Mouse (Mus musculus) heart, adult 2 months (tissue): Measurements from ENCODE around the gene Kalrn. TPM values are rescaled to one million over a fixed set of nuclear protein-coding genes. Genes with fewer than 3 reads are reported as not detected.

ENCODE experiments used
- DNase-seq, 2 experiments: peaks; one replicate each; pipeline ENCODE4 v3.0.0; 2021
- H3K27ac ChIP-seq: fragments of 200-600 bp; 2 replicates; pipeline ENCODE4 v1.8.1; 2022
- H3K27me3 ChIP-seq: fragments of 200-500 bp; 2 replicates; pipeline ENCODE4 v1.6.1; 2012; ENCODE audit warnings: mild to moderate bottlenecking, low read length, inconsistent platforms, mixed read lengths; ENCODE audit not compliant: control insufficient read depth, insufficient read depth
- H3K36me3 ChIP-seq: fragments of 200-500 bp; 2 replicates; pipeline ENCODE4 v1.6.1; 2012; ENCODE audit warnings: low read length, inconsistent platforms; ENCODE audit not compliant: control insufficient read depth, insufficient read depth
- H3K4me1 ChIP-seq: fragments of 200-500 bp; 2 replicates; pipeline ENCODE4 v1.6.1; 2011; ENCODE audit warnings: low read length; ENCODE audit not compliant: control insufficient read depth, insufficient read depth
- H3K4me3 ChIP-seq: fragments of 200-600 bp; 2 replicates; pipeline ENCODE4 v1.8.1; 2022
- H3K79me2 ChIP-seq: fragments of 200-500 bp; replicated peaks from 2 replicates; pipeline ENCODE4 v1.6.1; 2012; ENCODE audit warnings: mild to moderate bottlenecking, inconsistent platforms, low read length, moderate library complexity, mixed read lengths; ENCODE audit not compliant: control insufficient read depth, insufficient read depth
- H3K9ac ChIP-seq: fragments of 200-500 bp; 2 replicates; pipeline ENCODE4 v1.6.1; 2012; ENCODE audit warnings: low read depth, mild to moderate bottlenecking, control low read depth, inconsistent platforms, low read length, mixed read lengths
- CTCF ChIP-seq: fragments of 200-600 bp; IDR thresholded peaks from 2 replicates; pipeline ENCODE4 v1.8.1; 2022; ENCODE audit warnings: antibody characterized with exemption, mild to moderate bottlenecking, moderate library complexity
- EP300 ChIP-seq: fragments of 200-500 bp; IDR thresholded peaks from 2 replicates; pipeline ENCODE4 v1.6.1; 2011; ENCODE audit warnings: low read depth, low read length, control low read depth; ENCODE audit not compliant: insufficient read depth
- POLR2A ChIP-seq: fragments of 200-500 bp; IDR thresholded peaks from 2 replicates; pipeline ENCODE4 v1.6.1; 2011; ENCODE audit warnings: mild to moderate bottlenecking, low read depth, low read length, control low read depth; ENCODE audit not compliant: insufficient read depth
- WGBS: fragments of 180-500 bp; shearing (Covaris S2); methylation state at CpG from one replicate; pipeline ENCODE4 v1.1.7; 2018; 5-methylcytosine and 5-hydroxymethylcytosine counted together
- intact Hi-C: fragments of 180-260 bp; cut with DNase I; formaldehyde crosslinking; loops from one replicate; pipeline ENCODE4 v1.15.1; 2025
- polyA plus RNA-seq: library from polyadenylated mRNA; depleted of rRNA; stranded (reverse); fragments of >200 nt; gene quantifications from 2 replicates; pipeline ENCODE4 v1.2.3, GENCODE M21; 2012
- total RNA-seq, 2 experiments: library from RNA; stranded (reverse); gene quantifications; 2 replicates each; pipeline ENCODE4 v1.2.3; 2021

Kalrn gene
- total and polyA plus RNA-seq, 3 experiments: 8.2 to 31.8 (median 26.1) TPM

DNA sequence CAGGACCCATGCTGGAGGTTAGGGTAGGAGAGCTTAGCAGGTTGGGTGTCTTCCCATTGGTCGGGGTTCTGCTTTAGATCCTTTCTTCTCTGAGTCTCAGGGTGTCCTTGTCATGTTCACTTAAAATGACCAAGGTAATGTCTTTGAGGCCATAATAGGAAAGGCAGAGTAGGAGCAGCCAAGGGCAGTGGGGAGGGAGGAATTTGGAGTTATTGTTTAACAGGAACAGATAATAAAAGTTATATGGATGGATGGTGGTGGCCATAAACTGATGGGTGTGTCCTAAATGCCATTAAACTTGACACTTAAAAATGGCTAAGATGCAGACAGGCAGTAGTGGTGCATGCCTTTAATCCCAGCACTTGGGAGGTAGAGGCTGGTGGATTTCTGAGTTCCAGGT, 584.2 kb downstream of the Kalrn start:
- no peak overlapping the region for H3K4me3 ChIP-seq
- no peak overlapping the region for H3K27ac ChIP-seq
- no peak for DNase-seq
- WGBS: 92% methylated on average over 1 of the region's 1 CpGs
- no peaks in the 10 kb centered on the region for H3K4me1 ChIP-seq
- no peak for TF ChIP-seq POLR2A
- no peak for TF ChIP-seq EP300
- TF ChIP-seq CTCF: no peak
- intact Hi-C loops: loop anchor here (5.0 kb wide), 1 partner anchor 37 kb away; no protein-coding TSS in a partner anchor
- no peak overlapping the region for H3K9ac ChIP-seq
- no peaks in the 10 kb centered on the region for H3K79me2 ChIP-seq
- no peaks in the 10 kb centered on the region for H3K27me3 ChIP-seq
- H3K36me3 ChIP-seq: no peaks in the 10 kb centered on the region

DNA sequence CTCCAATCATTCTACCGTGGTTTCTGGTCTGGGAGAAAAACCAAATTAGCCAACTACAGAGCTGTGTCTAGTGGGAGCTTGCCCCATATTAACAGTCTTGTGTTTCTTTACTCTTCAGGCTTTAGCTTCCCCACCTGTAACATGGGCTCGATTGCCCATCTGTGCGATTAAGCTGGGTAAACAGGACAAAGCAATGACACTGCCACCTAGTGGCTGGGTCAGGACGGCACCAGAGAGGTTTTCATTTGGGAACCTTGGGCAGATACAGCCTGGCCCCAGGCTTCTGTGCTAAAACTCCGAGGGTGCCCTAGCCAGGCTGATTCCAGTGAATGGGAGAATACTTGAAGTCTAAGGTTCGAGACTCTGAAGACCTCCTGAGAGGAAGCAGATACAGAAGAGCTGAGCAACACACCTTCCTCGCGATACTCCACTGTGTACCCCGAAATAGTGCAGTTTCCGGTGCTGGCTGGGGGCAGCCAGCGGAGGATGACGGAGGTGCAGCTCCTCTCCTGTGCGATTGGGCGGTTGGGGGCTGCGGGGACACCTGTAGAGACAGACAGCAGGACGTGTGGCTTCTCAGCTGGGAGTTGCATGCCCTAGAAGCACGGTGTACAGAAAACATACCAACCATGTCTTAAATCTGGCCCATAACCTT, 584.8 kb downstream of the Kalrn start:
- no peaks in the 10 kb centered on the region for H3K4me1 ChIP-seq
- H3K4me3 ChIP-seq: no peak overlapping the region
- H3K79me2 ChIP-seq: no peaks in the 10 kb centered on the region
- TF ChIP-seq EP300: no peak
- TF ChIP-seq POLR2A: no peak
- TF ChIP-seq CTCF: peak; percentile 92
- no peak overlapping the region for H3K9ac ChIP-seq
- no peaks in the 10 kb centered on the region for H3K27me3 ChIP-seq
- 58% methylated on average over 17 of the region's 17 CpGs for WGBS
- H3K36me3 ChIP-seq: no peaks in the 10 kb centered on the region
- peak; percentile 47 to 69 for DNase-seq
- intact Hi-C loops: loop anchor here (1.0 to 5.0 kb wide), 2 partner anchors 36 to 167 kb away; no protein-coding TSS in a partner anchor
- H3K27ac ChIP-seq: no peak overlapping the region

DNA sequence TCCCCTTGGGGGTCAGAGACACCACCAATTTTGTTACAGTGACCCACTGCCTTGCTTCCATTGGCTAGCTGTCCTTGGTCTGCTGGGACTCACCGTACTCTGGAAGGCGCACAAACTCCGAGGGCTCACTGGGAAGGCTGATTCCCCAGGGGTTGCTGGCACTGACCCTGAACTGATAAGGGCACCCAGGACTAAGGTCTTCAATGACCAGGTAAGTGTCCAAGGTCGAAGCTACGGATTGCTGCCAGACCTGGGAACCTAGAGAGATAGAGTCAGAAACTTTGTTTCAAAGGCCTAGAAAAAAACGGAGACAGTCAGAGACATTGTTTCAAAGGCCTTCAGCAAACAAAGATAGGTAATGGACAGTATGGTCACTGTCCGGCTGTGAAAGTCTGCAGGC, 586.3 kb downstream of the Kalrn start:
- H3K79me2 ChIP-seq: no peaks in the 10 kb centered on the region
- no peak for DNase-seq
- no peak for TF ChIP-seq EP300
- no peak for TF ChIP-seq POLR2A
- no peak for TF ChIP-seq CTCF
- no peak overlapping the region for H3K27ac ChIP-seq
- H3K27me3 ChIP-seq: no peaks in the 10 kb centered on the region
- intact Hi-C loops: loop anchor here (5.0 kb wide), 1 partner anchor 35 kb away; no protein-coding TSS in a partner anchor
- no peaks in the 10 kb centered on the region for H3K36me3 ChIP-seq
- 84% methylated on average over 7 of the region's 7 CpGs for WGBS
- H3K9ac ChIP-seq: no peak overlapping the region
- no peaks in the 10 kb centered on the region for H3K4me1 ChIP-seq
- no peak overlapping the region for H3K4me3 ChIP-seq

DNA sequence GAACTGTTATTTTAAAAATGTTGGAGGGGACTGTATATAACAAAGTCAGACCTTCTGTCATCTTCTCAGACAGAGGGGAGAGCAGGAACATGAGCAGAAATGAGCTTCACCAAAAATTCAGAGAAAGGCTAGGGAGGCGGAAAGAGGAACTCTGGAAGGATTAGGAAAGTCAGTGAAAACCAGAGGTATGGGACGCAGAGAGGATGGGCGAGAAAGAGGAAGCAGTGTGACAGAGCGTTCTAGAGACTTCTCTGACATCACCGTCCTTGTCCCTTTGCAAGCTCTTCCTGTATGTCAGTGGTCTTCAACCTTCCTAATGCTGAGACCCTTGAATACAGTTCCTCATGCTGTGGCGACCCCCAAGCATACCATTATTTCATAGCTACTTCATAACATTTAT, 588.0 kb downstream of the Kalrn start:
- no peak for DNase-seq
- Histone ChIP-seq H3K27ac (no peak overlapping the region), H3K4me1 (no peaks in the 10 kb centered on the region), H3K4me3 (no peak overlapping the region), H3K79me2 (no peaks in the 10 kb centered on the region), H3K9ac (no peak overlapping the region), H3K27me3 (no peaks in the 10 kb centered on the region), H3K36me3 (no peaks in the 10 kb centered on the region)
- TF ChIP-seq POLR2A: no peak
- no peak for TF ChIP-seq CTCF
- no peak for TF ChIP-seq EP300
- intact Hi-C loops: loop anchor here (5.0 kb wide), 1 partner anchor 33 kb away; no protein-coding TSS in a partner anchor
- 74% methylated on average over 6 of the region's 6 CpGs for WGBS

DNA sequence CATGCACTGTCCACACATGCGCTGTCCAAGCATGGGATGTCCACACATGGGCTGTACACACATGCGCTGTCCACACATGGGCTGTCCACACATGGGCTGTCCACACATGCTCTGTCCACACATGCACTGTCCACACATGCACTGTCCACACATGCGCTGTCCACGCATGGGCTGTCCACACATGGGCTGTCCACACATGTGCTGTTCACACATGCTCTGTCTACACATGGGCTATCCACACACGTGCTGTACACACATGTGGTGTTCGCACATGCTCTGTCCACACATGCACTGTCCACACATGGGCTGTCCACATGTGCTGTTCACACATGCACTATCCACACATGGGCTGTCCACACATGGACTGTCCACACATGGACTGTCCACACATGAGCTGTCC, 589.6 kb downstream of the Kalrn start:
- TF ChIP-seq POLR2A (no peak), EP300 (no peak), CTCF (no peak)
- WGBS: 96% methylated on average over 6 of the region's 6 CpGs
- Histone ChIP-seq H3K4me1 (no peaks in the 10 kb centered on the region), H3K36me3 (no peaks in the 10 kb centered on the region), H3K27me3 (no peaks in the 10 kb centered on the region), H3K79me2 (no peaks in the 10 kb centered on the region), H3K4me3 (no peak overlapping the region), H3K9ac (no peak overlapping the region), H3K27ac (no peak overlapping the region)
- intact Hi-C loops: no loop called here
- DNase-seq: no peak

- no peaks in the 10 kb centered on the region for H3K79me2 ChIP-seq
- no peaks in the 10 kb centered on the region for H3K4me1 ChIP-seq
- TF ChIP-seq EP300 (no peak), POLR2A (no peak), CTCF (no peak)
- no peak for DNase-seq
- H3K4me3 ChIP-seq: no peak overlapping the region
- 71% methylated on average over 2 of the region's 2 CpGs for WGBS
- H3K27ac ChIP-seq: no peak overlapping the region
- intact Hi-C loops: no loop called here
- no peaks in the 10 kb centered on the region for H3K36me3 ChIP-seq
- no peaks in the 10 kb centered on the region for H3K27me3 ChIP-seq
- no peak overlapping the region for H3K9ac ChIP-seq
Measured at GRCm38 (mm10) chr16:33979855-33980254, 593.5 kb downstream of the Kalrn start.

DNA sequence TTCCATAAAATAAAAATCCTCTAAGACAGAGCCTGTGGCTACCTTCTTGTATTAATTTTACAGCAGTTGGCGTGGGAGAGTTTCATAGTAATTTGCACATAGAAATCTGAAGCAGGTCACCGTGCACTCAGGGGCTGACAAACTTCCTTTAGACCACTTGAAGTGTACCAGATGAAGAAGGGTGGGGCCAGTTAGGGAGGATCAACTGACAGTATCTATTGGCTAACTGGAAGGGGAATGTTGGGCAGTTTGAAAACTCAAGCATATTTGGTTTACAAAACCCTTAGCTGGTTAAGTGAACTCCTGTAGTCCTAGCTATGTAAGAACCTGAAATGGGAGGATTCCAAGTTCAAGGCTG, 606.1 kb downstream of the Kalrn start:
- H3K4me1 ChIP-seq: no peaks in the 10 kb centered on the region; the same call in 1 of the 2 replicates
- H3K4me3 ChIP-seq: peak overlapping the region; percentile 85
- DNase-seq: no peak
- H3K27me3 ChIP-seq: no peaks in the 10 kb centered on the region
- TF ChIP-seq EP300: no peak
- TF ChIP-seq POLR2A: no peak
- TF ChIP-seq CTCF: no peak
- intact Hi-C loops: no loop called here
- H3K36me3 ChIP-seq: no peaks in the 10 kb centered on the region
- H3K79me2 ChIP-seq: no peaks in the 10 kb centered on the region
- WGBS: 36% methylated on average over 2 of the region's 2 CpGs
- peak overlapping the region; percentile 76 for H3K27ac ChIP-seq
- peak overlapping the region; percentile 87 for H3K9ac ChIP-seq
